Mouse (Mus musculus) right cerebral cortex, postnatal 25 days (tissue): Measurements from ENCODE around the gene Prkce.

Source experiments
- DNase-seq: peaks from one replicate; pipeline ENCODE4 v3.0.0; 2022

Prkce gene

GRCm38 (mm10) chr17:86378611-86379010 lies 211.0 kb downstream of the Prkce start:
- DNase-seq, result no peak

GRCm38 (mm10) chr17:86379405-86380137 lies 212.0 kb downstream of the Prkce start:
- peak; percentile 41 for DNase-seq

- no peak for DNase-seq
These were observed 213.9 kb downstream of the Prkce start for GRCm38 (mm10) chr17:86381464-86381863.

GRCm38 (mm10) chr17:86382885-86383284 lies 215.3 kb downstream of the Prkce start:
- no peak for DNase-seq

- DNase-seq, result no peak
These were observed 216.4 kb downstream of the Prkce start for GRCm38 (mm10) chr17:86383699-86384572.

GRCm38 (mm10) chr17:86392475-86392874 lies 224.9 kb downstream of the Prkce start:
- no peak for DNase-seq

GRCm38 (mm10) chr17:86393191-86393590 lies 225.6 kb downstream of the Prkce start:
- DNase-seq, result no peak

- no peak for DNase-seq
These were observed 229.5 kb downstream of the Prkce start for GRCm38 (mm10) chr17:86397097-86397496.

GRCm38 (mm10) chr17:86397647-86398046 lies 230.1 kb downstream of the Prkce start:
- DNase-seq, result no peak

GRCm38 (mm10) chr17:86398226-86398625 lies 230.6 kb downstream of the Prkce start:
- DNase-seq, result no peak

- no peak for DNase-seq
These were observed 232.4 kb downstream of the Prkce start for GRCm38 (mm10) chr17:86400032-86400431.

GRCm38 (mm10) chr17:86404795-86405501 lies 237.4 kb downstream of the Prkce start:
- DNase-seq, result peak; percentile 54

GRCm38 (mm10) chr17:86405644-86406043 lies 238.1 kb downstream of the Prkce start:
- DNase-seq, result no peak

GRCm38 (mm10) chr17:86407921-86408613 lies 240.5 kb downstream of the Prkce start:
- DNase-seq, result no peak

GRCm38 (mm10) chr17:86408614-86409006 lies 241.0 kb downstream of the Prkce start:
- no peak for DNase-seq

- DNase-seq, result no peak
These were observed 241.9 kb downstream of the Prkce start for GRCm38 (mm10) chr17:86409485-86409884.

GRCm38 (mm10) chr17:86410496-86410895 lies 242.9 kb downstream of the Prkce start:
- no peak for DNase-seq

- no peak for DNase-seq
These were observed 244.6 kb downstream of the Prkce start for GRCm38 (mm10) chr17:86412141-86412540.

GRCm38 (mm10) chr17:86414608-86415007 lies 247.0 kb downstream of the Prkce start:
- DNase-seq, result no peak

- peak; percentile 52 for DNase-seq
These were observed 248.4 kb downstream of the Prkce start for GRCm38 (mm10) chr17:86415989-86416388.

- peak; percentile 61 for DNase-seq
These were observed 250.7 kb downstream of the Prkce start for GRCm38 (mm10) chr17:86418334-86418733.

GRCm38 (mm10) chr17:86419199-86419598 lies 251.6 kb downstream of the Prkce start:
- DNase-seq, result no peak
